Mouse (Mus musculus) cerebellum, adult 9-11 months (tissue): ENCODE measurements around the gene Casc1.
"Not testable (repeated sequence)": the region's sequence is repeated elsewhere in the genome, so short reads cannot be mapped to it uniquely, and the experiment has no call there.

ENCODE experiments used
- DNase-seq: peaks from one replicate; pipeline ENCODE4 v3.0.0; 2022

The Casc1 gene

DNA sequence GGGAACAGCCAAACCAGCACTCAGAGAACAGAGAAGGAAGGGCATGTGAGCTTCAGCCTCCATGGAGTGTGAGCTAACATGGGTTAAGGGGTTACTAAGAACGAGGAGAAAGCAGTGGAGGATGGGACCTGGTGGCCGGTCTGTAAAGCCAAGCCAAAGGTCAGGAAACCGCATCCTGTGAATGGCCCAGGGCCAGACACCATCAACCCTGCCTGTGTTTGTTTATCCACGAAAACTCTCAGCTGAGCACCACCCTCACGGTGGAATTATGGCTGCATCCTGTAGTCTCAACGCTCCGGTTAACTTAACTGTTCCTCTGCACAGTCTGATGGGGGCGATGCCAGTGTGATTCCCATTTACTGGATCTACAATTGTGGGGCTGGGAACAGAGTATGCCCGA, 75.0 kb downstream of the Casc1 start:
- DNase-seq: no peak

DNA sequence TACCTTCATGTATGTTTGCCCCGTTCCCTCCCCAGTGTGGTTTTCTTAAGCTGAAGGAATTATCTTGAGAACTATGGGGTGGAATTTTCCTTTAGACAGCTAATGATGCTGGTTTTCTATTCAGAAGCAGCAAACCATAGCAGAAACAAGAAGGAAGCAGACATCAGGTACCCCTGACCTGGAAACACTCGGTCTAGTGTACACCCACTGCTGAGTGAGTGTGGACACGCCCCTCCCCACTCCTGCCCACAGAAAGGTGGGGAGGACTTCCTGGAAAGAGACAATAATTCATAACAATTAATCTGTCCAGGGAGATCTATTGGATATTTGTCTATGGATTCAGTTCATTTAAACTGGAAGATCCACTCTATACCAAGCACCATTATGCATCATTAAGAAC, 75.5 kb downstream of the Casc1 start:
- no peak for DNase-seq

DNA sequence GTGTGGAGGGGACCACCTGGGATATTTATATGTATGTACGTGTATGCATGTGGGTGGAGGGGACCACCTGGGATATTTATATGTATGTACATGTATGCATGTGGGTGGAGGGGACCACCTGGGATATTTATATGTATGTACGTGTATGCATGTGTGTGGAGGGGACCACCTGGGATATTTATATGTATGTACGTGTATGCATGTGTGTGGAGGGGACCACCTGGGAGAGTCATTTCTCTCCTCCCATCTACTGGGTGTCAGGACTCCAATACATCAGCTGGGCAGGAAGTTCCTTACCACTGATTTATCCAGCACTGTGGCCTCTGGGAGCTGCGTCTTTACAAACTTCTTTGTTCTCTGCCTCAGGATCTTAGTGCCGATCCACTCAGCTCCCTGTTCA, 77.8 kb downstream of the Casc1 start:
- DNase-seq: not testable (repeated sequence)

DNA sequence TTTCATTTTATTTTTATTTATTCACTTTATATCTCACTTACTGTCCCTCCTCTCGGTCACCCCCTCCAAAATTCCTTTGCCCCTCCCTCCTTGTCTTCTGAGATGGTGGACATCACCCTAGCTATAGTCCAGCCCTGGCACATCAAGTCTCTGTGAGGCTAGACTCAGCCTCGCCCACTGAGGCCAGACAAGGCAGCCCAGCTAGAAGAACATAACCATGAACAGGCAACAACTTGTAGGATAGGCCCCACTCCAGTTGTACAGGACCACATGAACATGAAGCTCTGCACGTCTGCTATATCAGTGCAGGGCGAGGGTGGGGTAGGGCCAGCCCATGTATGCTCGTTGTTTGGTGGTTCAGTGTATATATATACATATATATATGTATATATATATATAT, 78.8 kb downstream of the Casc1 start:
- no peak for DNase-seq

DNA sequence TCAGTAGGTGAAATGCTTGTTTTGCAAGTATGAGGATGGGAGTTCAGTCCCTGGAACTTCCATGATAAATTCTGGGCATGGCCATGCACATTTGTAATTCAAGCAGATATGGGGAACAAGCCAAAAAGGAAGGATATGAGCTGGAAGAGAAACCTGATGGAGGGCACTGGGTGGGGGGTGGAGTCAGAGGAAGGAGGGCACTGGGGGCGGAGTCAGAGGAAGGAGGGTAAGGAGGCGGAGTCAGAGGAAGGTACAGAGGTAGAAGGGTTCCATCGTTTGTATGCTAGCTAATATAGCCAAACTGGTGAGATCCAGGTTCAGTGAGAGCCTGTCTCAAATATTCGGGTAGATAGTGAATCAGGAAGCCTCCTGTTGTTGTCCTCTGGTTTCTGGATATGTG, 81.2 kb downstream of the Casc1 start:
- no peak for DNase-seq

DNA sequence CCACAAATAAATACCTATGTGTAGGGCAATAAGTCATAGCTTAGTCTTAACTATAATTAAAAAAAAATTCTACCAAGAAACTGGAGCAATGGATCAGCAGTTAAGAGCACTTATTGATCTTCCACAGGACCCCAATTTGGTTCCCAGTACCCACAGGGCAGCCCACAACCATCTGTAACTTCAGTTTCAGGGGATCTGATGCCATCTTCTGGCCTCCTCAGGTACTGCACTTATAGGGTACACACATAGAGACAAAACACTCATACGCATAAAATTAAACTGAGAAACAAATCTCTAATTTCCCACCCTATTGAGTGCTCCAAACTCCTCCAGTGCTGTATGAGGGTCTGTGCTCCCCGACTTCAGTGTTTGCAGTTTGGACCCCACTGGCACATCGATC, 83.2 kb downstream of the Casc1 start:
- DNase-seq: no peak

DNA sequence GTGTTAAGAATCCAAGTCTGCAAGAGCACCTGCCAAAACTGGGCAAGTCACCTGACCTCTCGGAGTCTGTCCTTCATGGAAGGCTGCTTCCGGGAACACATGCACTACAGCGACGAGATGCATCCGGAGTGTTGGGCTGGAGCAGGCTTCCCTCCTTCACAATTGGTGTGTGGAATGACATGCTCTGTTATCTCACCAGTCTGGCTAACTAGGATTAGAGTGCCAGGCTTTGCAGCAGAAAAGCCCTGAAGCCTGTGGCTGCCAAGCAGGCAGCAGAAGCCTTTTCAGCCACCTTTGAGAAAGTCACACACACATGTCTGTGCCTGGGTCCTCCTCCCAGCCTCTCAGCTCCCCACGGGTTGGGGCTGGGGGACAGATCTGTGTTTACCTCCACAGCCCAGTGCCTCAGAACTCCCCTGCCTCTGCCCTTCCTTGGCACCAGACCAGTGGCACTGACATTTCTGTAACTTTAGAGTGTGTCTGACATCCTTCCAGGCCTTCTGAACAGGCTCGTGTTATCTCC, 85.2 kb downstream of the Casc1 start:
- no peak for DNase-seq
